Mouse (Mus musculus) ES-E14 (cell line): ENCODE data around the gene Tmem218. TPM values are rescaled to one million over a fixed set of nuclear protein-coding genes. Genes with fewer than 3 reads are reported as not detected.

Experiments used
- DNase-seq: peaks from one replicate; pipeline ENCODE4 v3.0.0-alpha.2; 2013; ENCODE audit warnings: low read depth, low spot score
- H3K27ac ChIP-seq: 2 replicates; pipeline ENCODE4 v1.5.1; 2012; ENCODE audit warnings: low read depth, mild to moderate bottlenecking, low read length, moderate library complexity, mixed read lengths; ENCODE audit not compliant: poor library complexity, insufficient read depth, severe bottlenecking
- H3K36me3 ChIP-seq: 2 replicates; pipeline ENCODE4 v1.6.1; 2012; ENCODE audit warnings: mild to moderate bottlenecking, low read length, moderate library complexity, mixed read lengths; ENCODE audit not compliant: control insufficient read depth, poor library complexity, insufficient read depth, severe bottlenecking
- H3K4me1 ChIP-seq, 2 experiments: fragments of 150-350 bp in 1 of 2; sonication (generic) in 1 of 2; 2 replicates each; pipeline ENCODE4 v1.6.1; 2012; ENCODE audit warnings: low read length in 2 of 2, mild to moderate bottlenecking in 1 of 2, mixed read lengths in 1 of 2; ENCODE audit not compliant: control insufficient read depth in 2 of 2, insufficient read depth in 2 of 2, poor library complexity in 1 of 2
- H3K4me3 ChIP-seq, 2 experiments: fragments of 150-350 bp in 1 of 2; sonication (generic) in 1 of 2; 2 replicates each; pipeline ENCODE4 v1.5.1; 2012; ENCODE audit warnings: low read length in 2 of 2, low read depth in 1 of 2, mild to moderate bottlenecking in 1 of 2, mixed read lengths in 1 of 2; ENCODE audit not compliant: insufficient read depth in 1 of 2, poor library complexity in 1 of 2, severe bottlenecking in 1 of 2
- H3K9ac ChIP-seq: 2 replicates; pipeline ENCODE4 v1.6.1; 2012; ENCODE audit warnings: low read depth, mild to moderate bottlenecking, low read length, mixed read lengths; ENCODE audit not compliant: poor library complexity, insufficient read depth, severe bottlenecking
- H3K9me3 ChIP-seq: fragments of 150-350 bp; sonication (generic); 2 replicates; pipeline ENCODE4 v1.6.1; 2012; ENCODE audit warnings: low read depth, mild to moderate bottlenecking, low read length; ENCODE audit not compliant: control insufficient read depth, insufficient read depth
- CHD2 ChIP-seq: IDR thresholded peaks from 2 replicates; pipeline ENCODE4 v1.6.1; 2014; ENCODE audit warnings: mild to moderate bottlenecking, low read depth, low read length, inconsistent platforms
- HCFC1 ChIP-seq: IDR thresholded peaks from 2 replicates; pipeline ENCODE4 v1.6.1; 2012; ENCODE audit warnings: low read length, inconsistent platforms, borderline replicate concordance; ENCODE audit not compliant: insufficient read depth
- MAFK ChIP-seq: IDR thresholded peaks from 2 replicates; pipeline ENCODE4 v1.6.1; 2014; ENCODE audit warnings: mild to moderate bottlenecking, low read depth, low read length, inconsistent platforms; ENCODE audit not compliant: insufficient read depth
- ZC3H11A ChIP-seq: IDR thresholded peaks from 2 replicates; pipeline ENCODE4 v1.6.1; 2012; ENCODE audit warnings: low read depth, mild to moderate bottlenecking, inconsistent platforms, low read length, borderline replicate concordance
- ZNF384 ChIP-seq: IDR thresholded peaks from 2 replicates; pipeline ENCODE4 v1.6.1; 2012; ENCODE audit warnings: low read depth, low read length, inconsistent platforms
- in situ Hi-C, 2 experiments: fragments of 600-800 bp; cut with MboI; formaldehyde crosslinking; loops; one replicate each; pipeline ENCODE4 v1.15.1; 2025; ENCODE audit warnings: low sequenced_read_pairs in 2 of 2, inconsistent platforms in 1 of 2; ENCODE audit not compliant: unreplicated experiment in 2 of 2
- total RNA-seq: library from RNA; depleted of rRNA; stranded (reverse); fragments of 300-350 nt; gene quantifications from 2 replicates; pipeline ENCODE4 v1.2.3, GENCODE M21; 2012

The Tmem218 gene
- total RNA-seq, 1 experiment, result 3.3 TPM

DNA sequence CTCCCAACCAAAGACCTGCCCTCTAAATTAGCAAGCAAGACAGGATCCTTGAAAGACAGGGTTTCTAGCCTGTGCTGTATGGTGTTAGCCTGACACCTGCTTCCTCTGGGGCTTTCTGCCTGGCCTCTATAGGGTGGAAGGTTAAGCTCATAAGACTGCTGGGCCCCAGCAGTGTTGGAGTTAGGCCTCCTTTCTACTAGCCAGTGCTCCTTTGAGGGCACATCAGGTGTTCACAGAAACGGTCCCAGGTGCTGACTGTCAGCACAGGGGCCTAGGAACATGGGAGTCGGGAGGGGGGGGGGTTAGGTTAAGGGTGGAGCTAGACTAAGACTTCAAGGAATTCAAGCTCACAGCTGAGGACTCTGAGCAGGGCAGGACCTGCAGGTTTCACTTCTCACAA lies 37.4 kb downstream of the Tmem218 start:
- no peak for DNase-seq
- peaks cover 0 to 9% of the 10 kb centered on the region in 2 experiments; a peak in 1 of 4 replicates for H3K4me1 ChIP-seq
- no peak overlapping the region for H3K4me3 ChIP-seq
- in situ Hi-C loops, result no loop called here
- TF ChIP-seq CHD2, result no peak
- no peak for TF ChIP-seq ZNF384
- TF ChIP-seq HCFC1, result no peak
- TF ChIP-seq MAFK, result no peak
- no peak for TF ChIP-seq ZC3H11A
- no peaks in the 10 kb centered on the region for H3K9me3 ChIP-seq
- no peaks in the 10 kb centered on the region for H3K36me3 ChIP-seq
- H3K9ac ChIP-seq, result no peak overlapping the region
- no peak overlapping the region for H3K27ac ChIP-seq

DNA sequence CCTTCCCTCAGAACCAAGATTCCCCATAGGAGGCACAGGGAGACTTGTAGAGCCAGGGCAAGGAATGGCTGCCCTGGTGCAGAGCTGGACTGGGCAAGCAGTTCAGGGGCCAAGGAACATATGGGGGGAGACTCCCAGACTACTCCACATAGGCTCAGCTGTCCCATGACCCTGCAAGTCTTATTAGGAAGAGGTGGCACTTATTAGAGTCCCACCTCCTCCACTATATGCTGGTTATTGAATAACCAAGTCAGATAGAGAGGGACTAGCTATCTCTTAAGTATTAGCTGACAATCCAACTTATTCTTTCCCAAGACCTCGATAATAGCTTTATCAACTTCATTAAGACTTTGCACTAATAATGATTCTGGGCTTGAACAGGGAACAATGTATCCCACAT lies 37.8 kb downstream of the Tmem218 start:
- in situ Hi-C loops, result no loop called here
- Histone ChIP-seq H3K9ac (no peak overlapping the region), H3K9me3 (no peaks in the 10 kb centered on the region), H3K4me1 (peaks cover 0 to 9% of the 10 kb centered on the region in 2 experiments; a peak in 1 of 4 replicates), H3K36me3 (no peaks in the 10 kb centered on the region), H3K27ac (no peak overlapping the region), H3K4me3 (no peak overlapping the region)
- no peak for DNase-seq
- TF ChIP-seq CHD2 (no peak), HCFC1 (no peak), ZC3H11A (no peak), MAFK (no peak), ZNF384 (no peak)

DNA sequence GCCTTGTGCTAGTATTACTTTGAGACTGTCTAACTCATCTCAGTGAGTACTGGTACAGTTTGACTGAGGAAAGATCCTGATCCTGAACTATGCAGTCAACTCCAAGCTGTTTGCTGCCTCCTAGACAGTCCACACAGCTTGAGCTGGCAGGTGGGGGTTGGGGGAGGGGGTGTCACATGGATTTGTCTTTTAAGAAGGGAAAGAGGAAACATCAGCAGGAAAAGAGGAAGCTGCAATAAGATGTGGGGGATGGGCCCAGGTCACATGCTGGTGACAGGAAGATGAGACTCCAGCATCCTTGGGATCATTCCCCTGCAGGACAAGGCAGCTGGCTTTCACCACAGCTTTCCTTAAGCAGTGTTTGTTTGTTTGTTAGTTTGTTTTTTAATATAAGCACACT lies 39.4 kb downstream of the Tmem218 start:
- no peak overlapping the region for H3K4me3 ChIP-seq
- TF ChIP-seq HCFC1, result no peak
- no peak for TF ChIP-seq CHD2
- no peak for TF ChIP-seq ZC3H11A
- no peak for TF ChIP-seq MAFK
- no peak for TF ChIP-seq ZNF384
- no peak overlapping the region for H3K27ac ChIP-seq
- in situ Hi-C loops, result no loop called here
- H3K9ac ChIP-seq, result no peak overlapping the region
- H3K4me1 ChIP-seq, result peaks cover 0 to 9% of the 10 kb centered on the region in 2 experiments; a peak in 1 of 4 replicates
- no peaks in the 10 kb centered on the region for H3K9me3 ChIP-seq
- DNase-seq, result no peak
- no peaks in the 10 kb centered on the region for H3K36me3 ChIP-seq

DNA sequence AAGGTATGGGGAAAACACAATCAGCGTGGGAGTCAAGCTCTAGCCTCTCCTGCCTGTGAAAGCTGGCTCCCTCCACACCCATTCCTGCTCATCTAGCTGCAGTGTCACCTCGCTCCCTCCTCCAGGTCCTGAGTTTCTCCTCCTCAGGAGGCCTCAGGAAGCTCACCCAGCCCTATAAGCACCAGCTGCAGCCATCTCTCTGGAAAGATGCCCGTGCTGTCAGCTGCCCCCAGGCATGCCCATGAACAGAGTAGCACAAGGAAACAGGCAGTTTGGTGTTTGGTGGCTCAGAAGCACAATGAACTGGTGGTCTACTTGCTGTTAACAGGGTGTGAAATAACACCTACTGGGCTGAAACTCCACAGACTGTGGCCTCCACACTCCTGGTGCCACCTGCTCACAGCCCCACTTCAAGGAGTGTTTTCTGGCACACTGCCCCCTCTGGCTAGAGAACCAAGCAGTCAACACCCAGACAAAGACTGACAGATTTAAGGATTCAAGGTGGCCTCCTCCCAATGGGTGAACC lies 40.4 kb downstream of the Tmem218 start:
- DNase-seq, result no peak

DNA sequence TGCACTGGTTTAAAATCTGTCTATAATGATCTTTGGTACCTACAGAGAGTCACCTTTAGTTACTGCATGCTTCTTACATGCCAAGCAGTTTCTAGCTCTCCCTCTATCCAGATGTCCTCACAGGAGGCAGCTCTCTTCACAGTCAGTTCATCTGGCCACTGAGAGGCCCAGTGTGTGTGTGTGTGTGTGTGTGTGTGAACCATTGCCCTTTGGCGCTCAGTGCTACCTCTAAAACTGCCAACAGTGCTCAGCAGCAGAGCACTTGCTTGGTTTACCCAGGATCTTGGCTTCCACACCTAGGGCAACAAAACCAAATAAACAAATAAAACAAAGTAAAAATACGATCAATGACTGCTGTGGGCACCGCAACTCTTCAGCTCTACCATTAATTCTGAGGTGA lies 42.0 kb downstream of the Tmem218 start:
- Histone ChIP-seq H3K27ac (no peak overlapping the region), H3K9ac (no peak overlapping the region), H3K9me3 (no peaks in the 10 kb centered on the region), H3K4me1 (peaks cover 0 to 9% of the 10 kb centered on the region in 2 experiments; a peak in 1 of 4 replicates), H3K4me3 (no peak overlapping the region), H3K36me3 (no peaks in the 10 kb centered on the region)
- in situ Hi-C loops, result no loop called here
- no peak for DNase-seq
- TF ChIP-seq HCFC1, result no peak
- TF ChIP-seq ZC3H11A, result no peak
- TF ChIP-seq MAFK, result no peak
- no peak for TF ChIP-seq ZNF384

More for the DNA sequence above, 40.4 kb downstream of the Tmem218 start:
- peaks cover 0 to 9% of the 10 kb centered on the region in 2 experiments; a peak in 1 of 4 replicates for H3K4me1 ChIP-seq
- no peak for TF ChIP-seq MAFK
- no peak for TF ChIP-seq ZC3H11A
- no peak for TF ChIP-seq HCFC1
- TF ChIP-seq CHD2, result no peak
- TF ChIP-seq ZNF384, result no peak
- no peak overlapping the region for H3K27ac ChIP-seq
- in situ Hi-C loops, result no loop called here
- H3K4me3 ChIP-seq, result no peak overlapping the region
- no peaks in the 10 kb centered on the region for H3K36me3 ChIP-seq
- no peak overlapping the region for H3K9ac ChIP-seq
- no peaks in the 10 kb centered on the region for H3K9me3 ChIP-seq
